Mouse (Mus musculus) lung, postnatal 0 days (tissue): ENCODE results near the gene Uckl1. TPM values are rescaled to one million over a fixed set of nuclear protein-coding genes. Genes with fewer than 3 reads are reported as not detected.

Experiments used
- ATAC-seq: fragments of 200-750 bp; cut with Nextera tagmentation; 2 replicates; pipeline ENCODE4 v1.8.0; 2017; ENCODE audit warnings: moderate library complexity
- DNase-seq: peaks from one replicate; pipeline ENCODE4 v3.0.0-alpha.2; 2016; ENCODE audit warnings: low spot score
- H3K27ac ChIP-seq: fragments of 300-500 bp; sonication (generic); 2 replicates; pipeline ENCODE4 v1.5.1; 2014; ENCODE audit warnings: antibody characterized with exemption, mild to moderate bottlenecking, low read length, mixed read lengths
- H3K27me3 ChIP-seq: fragments of 300-500 bp; sonication (generic); replicated peaks from 2 replicates; pipeline ENCODE4 v1.6.1; 2014; ENCODE audit warnings: low read length, mixed read lengths; ENCODE audit not compliant: insufficient read depth
- H3K36me3 ChIP-seq: fragments of 300-500 bp; sonication (generic); 2 replicates; pipeline ENCODE4 v1.6.1; 2014; ENCODE audit warnings: low read length, mixed read lengths; ENCODE audit not compliant: insufficient read depth
- H3K4me1 ChIP-seq: fragments of 300-500 bp; sonication (generic); 2 replicates; pipeline ENCODE4 v1.6.1; 2014; ENCODE audit warnings: antibody characterized with exemption, low read depth, low read length, mixed read lengths; ENCODE audit not compliant: insufficient read depth
- H3K4me2 ChIP-seq: fragments of 300-500 bp; sonication (generic); replicated peaks from 2 replicates; pipeline ENCODE4 v1.6.1; 2014; ENCODE audit warnings: low read depth, mild to moderate bottlenecking, low read length, moderate library complexity, mixed read lengths
- H3K4me3 ChIP-seq: fragments of 300-500 bp; sonication (generic); 2 replicates; pipeline ENCODE4 v1.5.1; 2014; ENCODE audit warnings: low read depth, low read length
- H3K9ac ChIP-seq: fragments of 300-500 bp; sonication (generic); replicated peaks from 2 replicates; pipeline ENCODE4 v1.6.1; 2014; ENCODE audit warnings: low read depth, mild to moderate bottlenecking
- H3K9me3 ChIP-seq: fragments of 300-500 bp; sonication (generic); 2 replicates; pipeline ENCODE4 v1.6.1; 2016; ENCODE audit warnings: low read length, mixed read lengths
- CTCF ChIP-seq: IDR thresholded peaks from 2 replicates; pipeline ENCODE4 v1.5.1; 2016; ENCODE audit warnings: antibody characterized with exemption, mild to moderate bottlenecking
- EP300 ChIP-seq: IDR thresholded peaks from 2 replicates; pipeline ENCODE4 v1.6.1; 2016; ENCODE audit warnings: antibody characterized with exemption, mild to moderate bottlenecking, control low read depth
- WGBS: fragments of 180-500 bp; shearing (Covaris S2); extraction: QIAGEN DNeasy Blood & Tissue Kit; methylation state at CpG from one replicate; pipeline ENCODE4 v1.1.7; 2014; 5-methylcytosine and 5-hydroxymethylcytosine counted together
- polyA plus RNA-seq: library from polyadenylated mRNA; unstranded; fragments of >200 nt; fragmentation: Nextera tagmentation; extraction: Ambion mirVana; gene quantifications from 2 replicates; pipeline ENCODE4 v1.2.1, GENCODE M21; 2015

Uckl1 gene
- polyA plus RNA-seq, 1 experiment from 2014 or later = 41.8 TPM

- TF ChIP-seq EP300 (no peak), CTCF (no peak)
- H3K4me3 ChIP-seq = no peak overlapping the region
- H3K9me3 ChIP-seq = no peaks in the 10 kb centered on the region
- 95% methylated on average over 3 of the region's 3 CpGs for WGBS
- DNase-seq (no peak), ATAC-seq (no peak)
- H3K36me3 ChIP-seq = 0 out of 2 replicates have a peak, but pooled peaks cover 17% of the 10 kb centered on the region
- H3K27ac ChIP-seq = no peak overlapping the region
- H3K4me1 ChIP-seq = peaks cover under 1% of the 10 kb centered on the region
- no peak overlapping the region for H3K4me2 ChIP-seq
- no peak overlapping the region for H3K9ac ChIP-seq
- H3K27me3 ChIP-seq = no peaks in the 10 kb centered on the region
Measured at GRCm38 (mm10) chr2:181586124-181586523, 1.4 kb upstream of the Uckl1 start.

GRCm38 (mm10) chr2:181585506-181585905, 814 bp upstream of the Uckl1 start:
- Histone ChIP-seq H3K27ac (no peak overlapping the region), H3K4me2 (no peak overlapping the region), H3K36me3 (0 out of 2 replicates have a peak, but pooled peaks cover 17% of the 10 kb centered on the region), H3K9me3 (no peaks in the 10 kb centered on the region), H3K4me1 (peaks cover 4% of the 10 kb centered on the region), H3K9ac (no peak overlapping the region), H3K27me3 (no peaks in the 10 kb centered on the region), H3K4me3 (no peak overlapping the region)
- WGBS = 90% methylated on average over 5 of the region's 5 CpGs
- DNase-seq (no peak), ATAC-seq (no peak)
- no peak for TF ChIP-seq CTCF
- no peak for TF ChIP-seq EP300

- Histone ChIP-seq H3K4me1 (peaks cover 9% of the 10 kb centered on the region), H3K9ac (no peak overlapping the region), H3K4me2 (no peak overlapping the region), H3K9me3 (no peaks in the 10 kb centered on the region), H3K4me3 (no peak overlapping the region), H3K27me3 (no peaks in the 10 kb centered on the region), H3K36me3 (0 out of 2 replicates have a peak, but pooled peaks cover 16% of the 10 kb centered on the region), H3K27ac (no peak overlapping the region)
- DNase-seq (no peak), ATAC-seq (no peak)
- 86% methylated on average over 3 of the region's 3 CpGs for WGBS
- no peak for TF ChIP-seq CTCF
- no peak for TF ChIP-seq EP300
Measured at GRCm38 (mm10) chr2:181583460-181584257, 1.0 kb downstream of the Uckl1 start.

GRCm38 (mm10) chr2:181582939-181583338, 1.8 kb downstream of the Uckl1 start:
- no peak overlapping the region for H3K27ac ChIP-seq

GRCm38 (mm10) chr2:181582358-181582757, 2.3 kb downstream of the Uckl1 start:
- Histone ChIP-seq H3K4me2 (no peak overlapping the region; the same call in 1 of the 2 replicates), H3K27me3 (no peaks in the 10 kb centered on the region), H3K4me3 (no peak overlapping the region), H3K4me1 (peaks cover 9% of the 10 kb centered on the region), H3K36me3 (0 out of 2 replicates have a peak, but pooled peaks cover 9% of the 10 kb centered on the region), H3K9ac (no peak overlapping the region), H3K9me3 (no peaks in the 10 kb centered on the region), H3K27ac (no peak overlapping the region)
- WGBS = 89% methylated on average over 2 of the region's 2 CpGs
- no peak for ATAC-seq
- peak; percentile 4 for DNase-seq
- TF ChIP-seq CTCF (no peak), EP300 (no peak)

More at GRCm38 (mm10) chr2:181582939-181583338, 1.8 kb downstream of the Uckl1 start:
- Histone ChIP-seq H3K27me3 (no peaks in the 10 kb centered on the region), H3K4me2 (no peak overlapping the region), H3K4me1 (peaks cover 9% of the 10 kb centered on the region), H3K4me3 (no peak overlapping the region), H3K9me3 (no peaks in the 10 kb centered on the region), H3K9ac (no peak overlapping the region), H3K36me3 (0 out of 2 replicates have a peak, but pooled peaks cover 9% of the 10 kb centered on the region)
- 88% methylated on average over 1 of the region's 1 CpGs for WGBS
- ATAC-seq = no peak
- TF ChIP-seq CTCF (no peak), EP300 (no peak)
- no peak for DNase-seq

- Histone ChIP-seq H3K36me3 (0 out of 2 replicates have a peak, but pooled peaks cover 4% of the 10 kb centered on the region), H3K4me1 (peaks cover 9% of the 10 kb centered on the region), H3K4me3 (peak overlapping the region; percentile 75), H3K27me3 (no peaks in the 10 kb centered on the region), H3K9me3 (no peaks in the 10 kb centered on the region), H3K9ac (peak overlapping the region; percentile 73), H3K4me2 (peak overlapping the region; percentile 77), H3K27ac (peak overlapping the region; percentile 92)
- under 1% methylated on average over 48 of the region's 49 CpGs for WGBS
- no peak for TF ChIP-seq EP300
- no peak for TF ChIP-seq CTCF
- ATAC-seq (peak; percentile 85), DNase-seq (peak; percentile 85)
Measured at GRCm38 (mm10) chr2:181581402-181582120, 3.1 kb downstream of the Uckl1 start.
